Mouse (Mus musculus) ES-E14 (cell line): ENCODE data around the gene Rptor. TPM values are rescaled to one million over a fixed set of nuclear protein-coding genes. Genes with fewer than 3 reads are reported as not detected.

Experiments
- DNase-seq: peaks from one replicate; pipeline ENCODE4 v3.0.0-alpha.2; 2013; ENCODE audit warnings: low read depth, low spot score
- H3K27ac ChIP-seq: 2 replicates; pipeline ENCODE4 v1.5.1; 2012; ENCODE audit warnings: low read depth, mild to moderate bottlenecking, low read length, moderate library complexity, mixed read lengths; ENCODE audit not compliant: poor library complexity, insufficient read depth, severe bottlenecking
- H3K36me3 ChIP-seq: 2 replicates; pipeline ENCODE4 v1.6.1; 2012; ENCODE audit warnings: mild to moderate bottlenecking, low read length, moderate library complexity, mixed read lengths; ENCODE audit not compliant: control insufficient read depth, poor library complexity, insufficient read depth, severe bottlenecking
- H3K4me1 ChIP-seq, 2 experiments: fragments of 150-350 bp in 1 of 2; sonication (generic) in 1 of 2; 2 replicates each; pipeline ENCODE4 v1.6.1; 2012; ENCODE audit warnings: low read length in 2 of 2, mild to moderate bottlenecking in 1 of 2, mixed read lengths in 1 of 2; ENCODE audit not compliant: control insufficient read depth in 2 of 2, insufficient read depth in 2 of 2, poor library complexity in 1 of 2
- H3K4me3 ChIP-seq, 2 experiments: fragments of 150-350 bp in 1 of 2; sonication (generic) in 1 of 2; 2 replicates each; pipeline ENCODE4 v1.5.1; 2012; ENCODE audit warnings: low read length in 2 of 2, low read depth in 1 of 2, mild to moderate bottlenecking in 1 of 2, mixed read lengths in 1 of 2; ENCODE audit not compliant: insufficient read depth in 1 of 2, poor library complexity in 1 of 2, severe bottlenecking in 1 of 2
- H3K9ac ChIP-seq: 2 replicates; pipeline ENCODE4 v1.6.1; 2012; ENCODE audit warnings: low read depth, mild to moderate bottlenecking, low read length, mixed read lengths; ENCODE audit not compliant: poor library complexity, insufficient read depth, severe bottlenecking
- H3K9me3 ChIP-seq: fragments of 150-350 bp; sonication (generic); 2 replicates; pipeline ENCODE4 v1.6.1; 2012; ENCODE audit warnings: low read depth, mild to moderate bottlenecking, low read length; ENCODE audit not compliant: control insufficient read depth, insufficient read depth
- CHD2 ChIP-seq: IDR thresholded peaks from 2 replicates; pipeline ENCODE4 v1.6.1; 2014; ENCODE audit warnings: mild to moderate bottlenecking, low read depth, low read length, inconsistent platforms
- HCFC1 ChIP-seq: IDR thresholded peaks from 2 replicates; pipeline ENCODE4 v1.6.1; 2012; ENCODE audit warnings: low read length, inconsistent platforms, borderline replicate concordance; ENCODE audit not compliant: insufficient read depth
- MAFK ChIP-seq: IDR thresholded peaks from 2 replicates; pipeline ENCODE4 v1.6.1; 2014; ENCODE audit warnings: mild to moderate bottlenecking, low read depth, low read length, inconsistent platforms; ENCODE audit not compliant: insufficient read depth
- ZC3H11A ChIP-seq: IDR thresholded peaks from 2 replicates; pipeline ENCODE4 v1.6.1; 2012; ENCODE audit warnings: low read depth, mild to moderate bottlenecking, inconsistent platforms, low read length, borderline replicate concordance
- ZNF384 ChIP-seq: IDR thresholded peaks from 2 replicates; pipeline ENCODE4 v1.6.1; 2012; ENCODE audit warnings: low read depth, low read length, inconsistent platforms
- in situ Hi-C, 2 experiments: fragments of 600-800 bp; cut with MboI; formaldehyde crosslinking; loops; one replicate each; pipeline ENCODE4 v1.15.1; 2025; ENCODE audit warnings: low sequenced_read_pairs in 2 of 2, inconsistent platforms in 1 of 2; ENCODE audit not compliant: unreplicated experiment in 2 of 2
- total RNA-seq: library from RNA; depleted of rRNA; stranded (reverse); fragments of 300-350 nt; gene quantifications from 2 replicates; pipeline ENCODE4 v1.2.3, GENCODE M21; 2012

Rptor gene
- total RNA-seq, 1 experiment, result 59.7 TPM

DNA sequence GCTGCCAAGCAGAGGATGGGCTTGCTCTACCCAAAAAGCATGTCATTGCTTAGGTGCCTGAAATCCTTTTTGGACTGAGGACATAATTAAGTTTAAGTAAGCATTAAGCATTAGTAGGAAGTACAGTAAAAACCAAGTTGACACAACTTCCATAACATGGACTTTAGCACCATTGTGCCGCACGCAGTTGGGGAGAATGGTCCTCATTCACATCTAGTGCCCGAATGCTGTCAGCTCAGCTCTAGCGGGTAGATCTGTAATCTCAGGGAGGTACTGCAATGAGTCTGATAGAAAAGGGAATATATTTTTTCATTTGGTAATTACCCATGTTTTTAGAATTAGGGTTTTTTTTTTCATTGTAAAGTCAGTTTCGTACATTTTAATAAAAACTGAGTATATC, 155.5 kb downstream of the Rptor start:
- Histone ChIP-seq H3K4me1 (peaks cover 0 to 3% of the 10 kb centered on the region in 2 experiments; a peak in 1 of 4 replicates), H3K9me3 (no peaks in the 10 kb centered on the region), H3K36me3 (peaks cover 18% of the 10 kb centered on the region; the same call in 1 of the 2 replicates), H3K4me3 (no peak overlapping the region), H3K9ac (no peak overlapping the region), H3K27ac (no peak overlapping the region; the same call in 1 of the 2 replicates)
- no peak for DNase-seq
- in situ Hi-C loops, result no loop called here
- TF ChIP-seq MAFK (no peak), ZNF384 (no peak), CHD2 (no peak), ZC3H11A (no peak), HCFC1 (no peak)

DNA sequence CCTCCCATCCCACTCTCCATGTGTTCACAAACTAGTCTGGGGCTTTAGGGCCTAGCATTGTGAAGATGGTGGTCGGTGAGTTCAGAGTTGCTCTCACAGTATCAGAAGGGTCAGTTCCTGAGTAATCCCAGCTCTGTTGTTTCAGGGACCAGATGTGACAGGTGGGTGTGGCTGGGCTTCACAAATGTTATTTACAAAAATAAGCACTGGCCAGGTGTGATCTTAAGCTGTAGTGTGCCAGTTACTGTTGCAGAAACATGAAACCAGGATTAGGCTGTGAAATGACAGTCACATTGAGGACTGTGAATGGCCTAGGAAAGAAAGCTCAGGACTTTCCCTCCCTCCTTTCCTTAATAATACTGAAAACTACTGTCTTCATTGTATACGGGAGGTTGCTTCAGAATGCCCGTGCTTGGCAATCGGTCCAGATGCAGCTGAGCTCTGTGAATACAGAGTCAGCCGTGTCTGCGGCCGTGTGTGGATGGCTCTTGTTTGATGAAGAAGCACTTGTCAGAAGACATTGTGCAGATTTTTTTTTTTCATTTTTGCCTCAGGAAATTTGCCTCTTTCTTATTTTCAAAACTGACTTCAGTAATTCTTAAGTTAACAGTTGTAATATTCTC, 156.1 kb downstream of the Rptor start:
- no peak overlapping the region for H3K4me3 ChIP-seq
- no peak overlapping the region for H3K9ac ChIP-seq
- H3K36me3 ChIP-seq, result peaks cover 15% of the 10 kb centered on the region; the same call in 1 of the 2 replicates
- no peak for DNase-seq
- H3K9me3 ChIP-seq, result no peaks in the 10 kb centered on the region
- H3K27ac ChIP-seq, result no peak overlapping the region
- in situ Hi-C loops, result no loop called here
- H3K4me1 ChIP-seq, result peaks cover 0 to 3% of the 10 kb centered on the region in 2 experiments; a peak in 1 of 4 replicates
- TF ChIP-seq ZC3H11A (no peak), HCFC1 (no peak), MAFK (no peak), CHD2 (no peak), ZNF384 (no peak)

DNA sequence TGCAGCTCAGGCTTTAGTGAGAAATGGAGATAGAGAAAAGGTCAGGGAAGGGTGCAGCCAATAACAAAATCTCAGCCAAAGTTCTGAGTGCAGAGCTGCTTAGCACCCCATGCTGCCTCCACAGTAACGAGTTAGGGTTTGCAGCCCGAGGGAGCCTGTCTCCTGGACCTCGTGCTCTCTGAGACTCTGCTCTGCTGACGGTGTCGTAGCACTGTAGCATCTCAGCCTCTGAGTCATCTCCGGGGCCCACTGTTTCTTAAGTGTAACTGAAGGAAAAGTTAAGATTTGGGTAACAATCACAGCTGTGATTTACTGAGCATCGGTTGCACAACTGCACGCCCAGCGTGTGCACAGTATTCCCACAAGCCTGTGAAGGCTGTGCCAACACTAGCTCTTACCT, 160.2 kb downstream of the Rptor start:
- in situ Hi-C loops, result no loop called here

DNA sequence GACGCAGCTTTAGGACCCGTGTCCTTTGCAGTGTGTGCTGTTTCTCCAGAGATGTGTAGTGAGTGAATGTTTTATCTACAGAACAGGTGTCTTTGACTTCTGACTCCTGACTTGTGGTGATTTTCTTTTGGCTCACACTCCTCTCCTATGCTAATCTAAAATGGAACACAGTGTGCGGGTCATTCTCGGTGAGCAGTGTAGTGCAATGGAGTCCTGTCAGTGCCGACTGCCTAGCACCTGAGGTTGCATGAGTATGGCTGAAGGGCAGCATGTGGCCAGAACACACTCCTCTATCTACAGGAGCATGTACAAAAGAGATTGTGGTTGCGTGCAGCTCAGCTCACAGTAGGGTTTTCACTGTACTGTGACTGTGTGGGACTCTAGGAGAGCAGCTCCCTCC, 163.3 kb downstream of the Rptor start:
- peaks cover 2% of the 10 kb centered on the region; the same call in 1 of the 2 replicates for H3K36me3 ChIP-seq
- in situ Hi-C loops, result no loop called here
- TF ChIP-seq ZC3H11A (no peak), ZNF384 (no peak), HCFC1 (no peak), CHD2 (no peak), MAFK (no peak)
- no peak overlapping the region for H3K9ac ChIP-seq
- no peak overlapping the region for H3K27ac ChIP-seq
- no peaks in the 10 kb centered on the region for H3K9me3 ChIP-seq
- DNase-seq, result no peak
- no peak overlapping the region for H3K4me3 ChIP-seq
- no peaks in the 10 kb centered on the region; a peak in 1 of 4 replicates for H3K4me1 ChIP-seq

More for the DNA sequence above, 160.2 kb downstream of the Rptor start:
- no peak overlapping the region for H3K27ac ChIP-seq
- TF ChIP-seq ZC3H11A, result no peak
- no peak for TF ChIP-seq CHD2
- H3K9me3 ChIP-seq, result no peaks in the 10 kb centered on the region
- peaks cover 0 to 3% of the 10 kb centered on the region in 2 experiments; a peak in 1 of 4 replicates for H3K4me1 ChIP-seq
- no peak overlapping the region for H3K4me3 ChIP-seq
- H3K9ac ChIP-seq, result no peak overlapping the region
- peaks cover 2% of the 10 kb centered on the region; the same call in 1 of the 2 replicates for H3K36me3 ChIP-seq
- DNase-seq, result no peak
